Mouse (Mus musculus) hindbrain, postnatal 0 days (tissue): ENCODE measurements at regions not wholly inside any gene's neighbourhood (a gene's known extent, or its start where the extent isn't known, plus 50 kb on each side); places are given as distances from the start of the nearest gene placed in this dataset.
A peak's percentile ranks its signal among the peaks of the same experiment; 100 is the strongest.

ENCODE experiments used
- ATAC-seq: fragments of 200-750 bp; cut with Nextera tagmentation; 2 replicates; pipeline ENCODE4 v1.8.0; 2017; ENCODE audit warnings: mild to moderate bottlenecking, moderate TSS enrichment, moderate library complexity
- DNase-seq: peaks from one replicate; pipeline ENCODE4 v3.0.0-alpha.2; 2015; ENCODE audit warnings: low spot score
- H3K27ac ChIP-seq: fragments of 300-500 bp; sonication (generic); 2 replicates; pipeline ENCODE4 v1.5.1; 2014; ENCODE audit warnings: mild to moderate bottlenecking
- H3K27me3 ChIP-seq: fragments of 300-500 bp; sonication (generic); 2 replicates; pipeline ENCODE4 v1.6.1; 2014; ENCODE audit warnings: low read length, mixed read lengths; ENCODE audit not compliant: insufficient read depth
- H3K36me3 ChIP-seq: fragments of 300-500 bp; sonication (generic); 2 replicates; pipeline ENCODE4 v1.6.1; 2014; ENCODE audit warnings: low read length, mixed read lengths; ENCODE audit not compliant: insufficient read depth
- H3K4me1 ChIP-seq: fragments of 300-500 bp; sonication (generic); 2 replicates; pipeline ENCODE4 v1.6.1; 2014; ENCODE audit warnings: antibody characterized with exemption, low read length, mixed read lengths; ENCODE audit not compliant: insufficient read depth
- H3K4me2 ChIP-seq: fragments of 300-500 bp; sonication (generic); 2 replicates; pipeline ENCODE4 v1.6.1; 2014; ENCODE audit warnings: low read depth, mild to moderate bottlenecking, low read length, moderate library complexity, mixed read lengths
- H3K4me3 ChIP-seq: fragments of 300-500 bp; sonication (generic); 2 replicates; pipeline ENCODE4 v1.5.1; 2014; ENCODE audit warnings: low read length
- H3K9ac ChIP-seq: fragments of 300-500 bp; sonication (generic); replicated peaks from 2 replicates; pipeline ENCODE4 v1.6.1; 2014; ENCODE audit warnings: mild to moderate bottlenecking, low read length, moderate library complexity, mixed read lengths
- H3K9me3 ChIP-seq: fragments of 300-500 bp; sonication (generic); 2 replicates; pipeline ENCODE4 v1.6.1; 2016; ENCODE audit warnings: low read length, mixed read lengths
- CTCF ChIP-seq: IDR thresholded peaks from 2 replicates; pipeline ENCODE4 v1.5.1; 2016; ENCODE audit warnings: antibody characterized with exemption, control low read depth, low read depth
- WGBS: fragments of 180-500 bp; shearing (Covaris S2); extraction: QIAGEN DNeasy Blood & Tissue Kit; methylation state at CpG from one replicate; pipeline ENCODE4 v1.1.7; 2014; 5-methylcytosine and 5-hydroxymethylcytosine counted together

DNA sequence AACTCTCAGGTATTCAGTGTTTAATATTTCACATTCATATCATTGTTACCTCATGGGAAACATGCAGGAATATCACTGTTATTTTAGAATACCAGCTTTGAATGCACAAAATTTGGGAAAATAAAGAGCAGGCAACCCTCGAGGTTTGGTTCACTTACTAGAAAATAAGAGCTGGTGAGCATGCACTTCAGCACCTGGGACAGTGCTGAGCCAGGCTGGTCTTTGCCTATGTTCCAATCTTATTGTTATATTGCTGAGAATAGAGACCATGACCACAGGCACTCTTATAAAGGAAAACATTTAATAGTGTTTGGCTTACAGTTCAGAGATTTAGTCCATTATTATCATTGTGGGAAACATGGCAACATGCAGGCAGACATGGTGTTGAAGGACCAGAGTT, 92.9 kb upstream of the Rbfox1 start:
- H3K27me3 ChIP-seq: no peaks in the 10 kb centered on the region
- no peaks in the 10 kb centered on the region for H3K9me3 ChIP-seq
- WGBS: 56% methylated on average over 1 of the region's 1 CpGs
- no peak for ATAC-seq
- no peak overlapping the region for H3K27ac ChIP-seq
- no peaks in the 10 kb centered on the region for H3K4me1 ChIP-seq
- no peak overlapping the region for H3K4me3 ChIP-seq
- DNase-seq: no peak
- H3K4me2 ChIP-seq: no peak overlapping the region
- H3K36me3 ChIP-seq: no peaks in the 10 kb centered on the region
- H3K9ac ChIP-seq: no peak overlapping the region
- TF ChIP-seq CTCF: no peak

DNA sequence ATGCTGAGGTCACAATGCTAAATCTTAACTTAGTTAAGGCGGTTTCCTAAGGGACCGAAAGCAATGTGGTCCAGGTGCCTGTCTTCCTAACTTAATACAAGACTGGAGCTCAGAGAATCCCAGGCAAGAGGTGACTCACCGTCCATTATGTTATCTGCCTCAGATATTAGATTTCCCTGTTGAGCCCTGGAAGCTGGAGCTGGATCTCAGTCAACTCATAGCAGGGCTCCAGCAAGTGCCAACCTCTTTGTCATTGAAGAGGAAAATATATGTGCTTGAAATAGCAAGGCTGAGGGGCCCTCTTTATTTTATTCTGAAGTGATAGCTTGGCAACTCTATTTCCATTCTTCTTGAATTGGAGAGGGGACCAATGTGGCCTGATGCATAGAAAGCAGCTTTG, 95.0 kb upstream of the Rbfox1 start:
- Histone ChIP-seq H3K27me3 (no peaks in the 10 kb centered on the region), H3K36me3 (no peaks in the 10 kb centered on the region), H3K4me3 (no peak overlapping the region), H3K4me2 (no peak overlapping the region), H3K9ac (no peak overlapping the region), H3K27ac (no peak overlapping the region), H3K9me3 (no peaks in the 10 kb centered on the region), H3K4me1 (no peaks in the 10 kb centered on the region)
- no peak for TF ChIP-seq CTCF
- 77% methylated on average over 3 of the region's 3 CpGs for WGBS
- DNase-seq: no peak
- ATAC-seq: no peak

- no peak for ATAC-seq
- Histone ChIP-seq H3K9me3 (no peaks in the 10 kb centered on the region), H3K9ac (no peak overlapping the region), H3K36me3 (no peaks in the 10 kb centered on the region), H3K4me2 (no peak overlapping the region), H3K27me3 (no peaks in the 10 kb centered on the region), H3K27ac (no peak overlapping the region), H3K4me3 (no peak overlapping the region), H3K4me1 (no peaks in the 10 kb centered on the region)
- DNase-seq: peak; percentile 42
- no peak for TF ChIP-seq CTCF
These were observed 97.9 kb upstream of the Rbfox1 start for GRCm38 (mm10) chr16:5787206-5787605.

GRCm38 (mm10) chr16:5766771-5767421, 118.3 kb upstream of the Rbfox1 start:
- WGBS: 48% methylated on average over 19 of the region's 19 CpGs
- no peak overlapping the region for H3K9ac ChIP-seq
- peak; percentile 40 for DNase-seq

DNA sequence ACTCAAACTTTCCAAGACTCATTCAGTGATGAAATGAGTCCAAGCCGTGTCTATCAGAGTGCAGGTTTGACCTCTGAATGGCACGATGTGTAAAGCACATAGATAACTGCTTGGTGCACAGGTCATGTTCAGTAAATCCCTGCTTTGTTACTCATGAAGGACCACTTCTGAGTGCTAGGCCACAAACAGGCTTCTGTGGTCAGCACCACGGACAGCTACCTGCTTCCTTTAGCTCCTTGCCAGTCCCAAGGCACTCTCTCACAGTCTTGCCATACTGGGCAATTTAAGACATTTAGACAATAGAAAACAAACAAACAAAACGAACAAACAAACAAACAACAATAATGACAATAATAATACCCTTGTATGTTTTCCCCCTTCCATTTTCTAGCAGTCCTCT, 120.0 kb upstream of the Rbfox1 start:
- H3K9me3 ChIP-seq: no peaks in the 10 kb centered on the region
- H3K9ac ChIP-seq: no peak overlapping the region
- ATAC-seq (no peak), DNase-seq (no peak)
- H3K36me3 ChIP-seq: no peaks in the 10 kb centered on the region
- H3K4me2 ChIP-seq: no peak overlapping the region
- H3K4me3 ChIP-seq: no peak overlapping the region
- 41% methylated on average over 4 of the region's 4 CpGs for WGBS
- H3K27me3 ChIP-seq: no peaks in the 10 kb centered on the region
- no peak overlapping the region for H3K27ac ChIP-seq
- TF ChIP-seq CTCF: no peak
- no peaks in the 10 kb centered on the region for H3K4me1 ChIP-seq

More at GRCm38 (mm10) chr16:5766771-5767421, 118.3 kb upstream of the Rbfox1 start:
- peak overlapping the region; percentile 54 for H3K27ac ChIP-seq
- no peaks in the 10 kb centered on the region for H3K4me1 ChIP-seq
- no peaks in the 10 kb centered on the region for H3K27me3 ChIP-seq
- H3K9me3 ChIP-seq: no peaks in the 10 kb centered on the region
- H3K4me3 ChIP-seq: no peak overlapping the region
- H3K36me3 ChIP-seq: no peaks in the 10 kb centered on the region
- TF ChIP-seq CTCF: no peak
- no peak overlapping the region for H3K4me2 ChIP-seq
- ATAC-seq: peak; percentile 43; the same call in 1 of the 2 replicates

DNA sequence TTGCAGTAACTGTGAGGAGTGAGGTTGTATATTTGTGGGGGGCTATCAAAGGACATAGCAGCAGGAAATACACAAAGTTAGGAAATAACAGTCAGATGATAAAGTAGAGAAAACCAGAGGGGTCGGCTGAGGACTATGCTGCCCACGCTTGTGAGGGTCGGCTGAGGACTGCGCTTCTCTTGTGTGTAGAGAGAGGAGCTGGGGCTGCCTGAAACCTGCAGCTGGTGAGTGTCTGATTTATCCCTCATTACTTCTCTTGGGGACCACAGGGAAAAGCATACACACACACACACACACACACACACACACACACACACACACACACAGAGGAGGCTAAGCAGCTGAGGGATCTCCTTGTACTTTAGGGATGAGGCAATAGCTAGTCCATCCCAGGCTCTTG, 124.3 kb upstream of the Rbfox1 start:
- no peak overlapping the region for H3K9ac ChIP-seq
- no peak for ATAC-seq
- H3K9me3 ChIP-seq: no peaks in the 10 kb centered on the region
- no peak for TF ChIP-seq CTCF
- H3K27ac ChIP-seq: no peak overlapping the region
- no peak overlapping the region for H3K4me2 ChIP-seq
- 94% methylated on average over 4 of the region's 4 CpGs for WGBS
- no peaks in the 10 kb centered on the region for H3K4me1 ChIP-seq
- H3K4me3 ChIP-seq: no peak overlapping the region
- DNase-seq: no peak
- H3K27me3 ChIP-seq: no peaks in the 10 kb centered on the region
- H3K36me3 ChIP-seq: no peaks in the 10 kb centered on the region

- Histone ChIP-seq H3K4me1 (no peaks in the 10 kb centered on the region), H3K9ac (no peak overlapping the region), H3K27me3 (no peaks in the 10 kb centered on the region), H3K4me2 (no peak overlapping the region), H3K27ac (no peak overlapping the region), H3K9me3 (no peaks in the 10 kb centered on the region), H3K36me3 (no peaks in the 10 kb centered on the region), H3K4me3 (no peak overlapping the region)
- no peak for TF ChIP-seq CTCF
- DNase-seq (no peak), ATAC-seq (no peak)
- WGBS: 72% methylated on average over 2 of the region's 2 CpGs
These were observed 126.1 kb upstream of the Rbfox1 start for GRCm38 (mm10) chr16:5759021-5759420.
